Mouse (Mus musculus) forebrain, postnatal 0 days (tissue): Measurements from ENCODE around the gene Npff. TPM values are rescaled to one million over a fixed set of nuclear protein-coding genes. Genes with fewer than 3 reads are reported as not detected.

ENCODE experiments used
- ATAC-seq: fragments of 200-750 bp; cut with Nextera tagmentation; 2 replicates; pipeline ENCODE4 v1.8.0; 2017; ENCODE audit warnings: mild to moderate bottlenecking, moderate library complexity
- DNase-seq: peaks from one replicate; pipeline ENCODE4 v3.0.0-alpha.2; 2015
- H3K27ac ChIP-seq: fragments of 300-500 bp; sonication (generic); 2 replicates; pipeline ENCODE4 v1.5.1; 2014; ENCODE audit warnings: low read depth, mild to moderate bottlenecking, antibody characterized with exemption, low read length, moderate library complexity, mixed read lengths
- H3K27me3 ChIP-seq: fragments of 300-500 bp; sonication (generic); 2 replicates; pipeline ENCODE4 v1.6.1; 2014; ENCODE audit warnings: mild to moderate bottlenecking, low read length, mixed read lengths; ENCODE audit not compliant: insufficient read depth
- H3K36me3 ChIP-seq: fragments of 300-500 bp; sonication (generic); 2 replicates; pipeline ENCODE4 v1.6.1; 2014; ENCODE audit warnings: mild to moderate bottlenecking, moderate library complexity; ENCODE audit not compliant: insufficient read depth
- H3K4me1 ChIP-seq: fragments of 300-500 bp; sonication (generic); 2 replicates; pipeline ENCODE4 v1.6.1; 2014; ENCODE audit warnings: antibody characterized with exemption; ENCODE audit not compliant: insufficient read depth
- H3K4me2 ChIP-seq: fragments of 300-500 bp; sonication (generic); 2 replicates; pipeline ENCODE4 v1.6.1; 2014; ENCODE audit warnings: low read depth, mild to moderate bottlenecking, moderate library complexity
- H3K4me3 ChIP-seq: fragments of 300-500 bp; sonication (generic); 2 replicates; pipeline ENCODE4 v1.5.1; 2014; ENCODE audit warnings: low read depth, low read length, mixed read lengths
- H3K9ac ChIP-seq: fragments of 300-500 bp; sonication (generic); 2 replicates; pipeline ENCODE4 v1.6.1; 2014; ENCODE audit warnings: mild to moderate bottlenecking
- H3K9me3 ChIP-seq: fragments of 300-500 bp; sonication (generic); 2 replicates; pipeline ENCODE4 v1.6.1; 2016; ENCODE audit warnings: low read length
- CTCF ChIP-seq: sonication (generic); IDR thresholded peaks from 2 replicates; pipeline ENCODE4 v1.5.1; 2016; ENCODE audit warnings: antibody characterized with exemption, control low read depth, low read depth
- WGBS: fragments of 180-500 bp; shearing (Covaris S2); extraction: QIAGEN DNeasy Blood & Tissue Kit; methylation state at CpG from one replicate; pipeline ENCODE4 v1.1.7; 2014; 5-methylcytosine and 5-hydroxymethylcytosine counted together
- polyA plus RNA-seq: library from polyadenylated mRNA; unstranded; fragments of >200 nt; fragmentation: Nextera tagmentation; extraction: Ambion mirVana; gene quantifications from 2 replicates; pipeline ENCODE4 v1.2.1, GENCODE M21; 2015
- total RNA-seq: library from RNA; depleted of rRNA; stranded (reverse); fragments of >200 nt; gene quantifications from 2 replicates; pipeline ENCODE4 v1.2.3, GENCODE M21; 2014

Npff gene
- total and polyA plus RNA-seq, 2 experiments from 2014 or later: 1.5 to 3.1 TPM

DNA sequence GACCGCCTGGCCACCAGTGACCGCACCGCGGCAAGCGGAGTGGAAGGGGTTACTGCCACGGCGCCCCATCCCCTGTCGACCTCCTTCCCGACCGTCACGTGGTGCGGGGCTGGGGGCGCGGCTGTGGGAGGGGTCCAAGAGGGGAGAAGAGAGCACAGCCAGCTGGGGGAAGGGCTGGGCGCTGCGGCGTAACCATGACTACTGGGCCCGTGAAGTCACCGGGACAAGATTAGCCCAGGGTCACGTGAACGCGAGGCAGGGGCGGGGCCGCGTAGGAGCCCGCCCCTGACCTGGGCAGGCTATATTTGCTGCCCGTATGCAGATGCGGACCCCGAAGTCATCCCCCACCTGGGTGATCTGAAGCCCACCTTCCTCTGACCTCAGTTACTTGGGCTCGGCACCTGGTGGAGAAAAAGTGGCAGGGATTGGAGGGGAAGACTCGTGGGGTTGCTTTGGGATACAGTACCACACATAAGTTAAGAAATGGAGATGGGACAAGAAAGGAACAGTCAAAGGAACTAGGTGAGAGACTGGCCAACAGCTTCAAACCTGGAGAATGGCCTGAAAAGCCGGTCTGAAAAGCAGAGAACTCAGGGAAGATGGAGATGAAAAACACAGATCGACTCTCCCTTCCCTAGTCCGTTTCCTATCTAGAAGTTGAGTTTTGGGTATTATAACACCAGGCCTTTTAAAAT is 14.0 kb downstream of the Npff start:
- Histone ChIP-seq H3K9me3 (no peaks in the 10 kb centered on the region), H3K27me3 (no peaks in the 10 kb centered on the region), H3K36me3 (peaks cover 12% of the 10 kb centered on the region), H3K4me2 (peak overlapping the region; percentile 88), H3K27ac (peak overlapping the region; percentile 96), H3K4me3 (peak overlapping the region; percentile 66), H3K9ac (peak overlapping the region; percentile 83), H3K4me1 (peaks cover 33% of the 10 kb centered on the region)
- TF ChIP-seq CTCF: no peak; the same call in 1 of the 2 replicates
- ATAC-seq (peak; percentile 96), DNase-seq (peak; percentile 91)
- WGBS: 3% methylated on average over 34 of the region's 34 CpGs

DNA sequence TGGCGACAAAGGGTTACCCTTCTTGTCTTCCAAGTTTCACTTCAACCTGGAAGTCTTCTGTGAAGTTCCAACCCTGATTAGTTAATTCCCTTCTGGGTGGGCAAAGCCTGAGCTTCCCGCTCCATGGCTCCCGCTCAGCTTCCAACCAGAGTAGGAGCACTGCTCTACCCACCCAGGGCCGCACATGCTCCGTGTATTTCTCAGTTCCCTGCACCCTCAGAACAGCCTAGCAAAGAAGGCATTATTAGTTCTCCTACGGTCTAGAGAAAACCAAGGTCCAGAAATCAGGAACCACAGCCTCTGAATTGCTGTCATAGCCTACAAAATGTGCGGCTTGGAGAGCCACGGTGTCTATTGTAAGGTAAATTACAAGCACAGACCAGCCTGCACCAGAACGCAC is 14.6 kb downstream of the Npff start:
- Histone ChIP-seq H3K4me1 (peaks cover 27% of the 10 kb centered on the region), H3K36me3 (peaks cover 19% of the 10 kb centered on the region), H3K27me3 (no peaks in the 10 kb centered on the region), H3K27ac (peak overlapping the region; percentile 96), H3K4me2 (peak overlapping the region; percentile 88), H3K9ac (peak overlapping the region; percentile 83), H3K9me3 (no peaks in the 10 kb centered on the region), H3K4me3 (peak overlapping the region; percentile 66)
- no peak for TF ChIP-seq CTCF
- DNase-seq (peak; percentile 77), ATAC-seq (peak; percentile 87)
- 4% methylated on average over 9 of the region's 9 CpGs for WGBS

DNA sequence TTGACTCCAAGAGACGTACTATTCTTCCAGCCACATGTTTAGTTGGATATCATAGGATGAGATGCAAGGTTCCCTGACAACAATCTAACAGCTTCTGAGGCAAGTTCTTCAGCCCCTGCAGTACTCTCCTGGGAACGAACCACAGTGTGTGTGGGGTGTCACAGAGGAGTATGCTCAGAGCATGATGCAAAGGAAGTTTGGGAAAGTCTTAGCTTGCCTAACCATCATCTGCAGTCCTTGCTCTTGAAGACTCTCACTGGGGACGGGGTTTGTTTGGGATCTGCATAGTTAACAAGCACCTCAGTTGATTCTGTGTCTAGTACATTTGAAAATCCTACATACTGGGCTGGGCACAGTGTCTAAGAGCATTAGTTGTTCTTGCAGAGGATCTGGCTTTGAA is 16.4 kb downstream of the Npff start:
- ATAC-seq: no peak

DNA sequence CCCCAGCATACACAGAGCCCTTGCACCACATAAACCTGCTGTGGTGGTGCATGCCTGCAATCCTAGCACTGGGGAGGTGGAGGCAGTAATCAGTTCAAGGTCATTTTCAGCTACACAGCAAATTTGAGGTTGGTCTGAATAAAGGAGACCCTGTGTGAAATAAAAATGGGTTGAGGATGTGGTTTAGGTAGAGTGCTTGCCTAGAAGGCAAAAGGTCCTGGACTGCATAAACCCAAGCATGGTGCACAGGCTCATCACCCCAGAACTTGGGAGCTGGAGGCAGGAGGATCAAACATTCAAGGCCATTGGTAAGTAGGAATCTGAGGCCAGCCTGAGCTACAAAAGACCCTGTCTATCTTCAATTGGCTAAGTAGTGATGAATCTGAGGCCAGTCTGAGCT is 17.2 kb downstream of the Npff start:
- Histone ChIP-seq H3K4me1 (peaks cover 26% of the 10 kb centered on the region), H3K27me3 (no peaks in the 10 kb centered on the region), H3K9ac (no peak overlapping the region), H3K4me2 (no peak overlapping the region), H3K4me3 (no peak overlapping the region), H3K9me3 (no peaks in the 10 kb centered on the region), H3K27ac (no peak overlapping the region), H3K36me3 (peaks cover 44% of the 10 kb centered on the region)
- ATAC-seq (no peak), DNase-seq (no peak)
- no peak for TF ChIP-seq CTCF

More for the DNA sequence above, 16.4 kb downstream of the Npff start:
- DNase-seq: no peak
- Histone ChIP-seq H3K9me3 (no peaks in the 10 kb centered on the region), H3K27me3 (no peaks in the 10 kb centered on the region), H3K4me2 (no peak overlapping the region), H3K4me3 (no peak overlapping the region), H3K4me1 (peaks cover 26% of the 10 kb centered on the region), H3K9ac (no peak overlapping the region), H3K27ac (no peak overlapping the region), H3K36me3 (peaks cover 36% of the 10 kb centered on the region)
- 79% methylated on average over 3 of the region's 3 CpGs for WGBS
- no peak for TF ChIP-seq CTCF

DNA sequence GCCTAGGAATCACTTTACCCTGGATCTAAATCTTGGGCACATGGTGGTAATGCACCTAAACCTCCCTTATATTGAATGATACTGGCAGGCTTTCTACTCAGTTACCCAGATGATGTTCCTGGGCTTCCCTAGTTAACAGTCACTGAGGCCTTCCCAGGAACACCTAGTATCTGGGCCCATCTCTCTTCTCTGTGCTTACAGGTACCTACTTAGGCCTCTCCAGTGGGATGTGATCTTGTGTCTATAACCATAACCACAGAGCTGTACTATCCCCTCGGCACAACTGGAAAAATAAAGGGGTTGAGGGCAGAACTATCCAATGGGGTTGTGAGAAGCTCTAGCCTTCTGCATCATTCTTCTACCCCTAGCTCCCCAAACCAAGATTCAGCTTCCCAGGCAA is 17.9 kb downstream of the Npff start:
- H3K9me3 ChIP-seq: no peaks in the 10 kb centered on the region
- H3K27me3 ChIP-seq: no peaks in the 10 kb centered on the region
- H3K9ac ChIP-seq: no peak overlapping the region
- H3K4me3 ChIP-seq: no peak overlapping the region
- no peak for DNase-seq
- H3K4me1 ChIP-seq: peaks cover 26% of the 10 kb centered on the region
- TF ChIP-seq CTCF: no peak
- H3K27ac ChIP-seq: no peak overlapping the region
- no peak for ATAC-seq
- 85% methylated on average over 1 of the region's 1 CpGs for WGBS
- H3K4me2 ChIP-seq: no peak overlapping the region
- H3K36me3 ChIP-seq: peaks cover 51% of the 10 kb centered on the region

DNA sequence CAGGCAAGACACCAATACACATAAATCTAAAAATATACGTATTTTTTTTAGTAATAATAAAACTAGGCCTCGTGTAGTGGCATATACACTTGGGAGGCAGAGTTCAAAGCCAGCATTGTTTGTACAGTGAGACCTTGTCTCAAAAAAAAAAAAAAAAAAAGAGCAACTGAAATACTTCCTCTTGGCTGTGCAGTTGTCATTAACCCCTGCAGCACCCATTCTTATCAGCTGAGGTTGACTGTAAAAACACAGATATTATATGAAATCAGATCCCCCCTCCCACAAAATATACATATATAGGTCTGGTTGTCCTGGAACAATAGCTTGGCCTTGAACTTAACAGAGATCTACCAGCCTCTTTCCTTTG is 18.3 kb downstream of the Npff start:
- H3K27me3 ChIP-seq: no peaks in the 10 kb centered on the region
- no peaks in the 10 kb centered on the region for H3K9me3 ChIP-seq
- peaks cover 55% of the 10 kb centered on the region for H3K36me3 ChIP-seq
- DNase-seq: no peak
- no peak for TF ChIP-seq CTCF
- WGBS: 51% methylated on average over 2 of the region's 2 CpGs
- ATAC-seq: no peak
- H3K4me2 ChIP-seq: no peak overlapping the region
- H3K4me1 ChIP-seq: peaks cover 21% of the 10 kb centered on the region
- no peak overlapping the region for H3K9ac ChIP-seq
- H3K27ac ChIP-seq: no peak overlapping the region
- no peak overlapping the region for H3K4me3 ChIP-seq

DNA sequence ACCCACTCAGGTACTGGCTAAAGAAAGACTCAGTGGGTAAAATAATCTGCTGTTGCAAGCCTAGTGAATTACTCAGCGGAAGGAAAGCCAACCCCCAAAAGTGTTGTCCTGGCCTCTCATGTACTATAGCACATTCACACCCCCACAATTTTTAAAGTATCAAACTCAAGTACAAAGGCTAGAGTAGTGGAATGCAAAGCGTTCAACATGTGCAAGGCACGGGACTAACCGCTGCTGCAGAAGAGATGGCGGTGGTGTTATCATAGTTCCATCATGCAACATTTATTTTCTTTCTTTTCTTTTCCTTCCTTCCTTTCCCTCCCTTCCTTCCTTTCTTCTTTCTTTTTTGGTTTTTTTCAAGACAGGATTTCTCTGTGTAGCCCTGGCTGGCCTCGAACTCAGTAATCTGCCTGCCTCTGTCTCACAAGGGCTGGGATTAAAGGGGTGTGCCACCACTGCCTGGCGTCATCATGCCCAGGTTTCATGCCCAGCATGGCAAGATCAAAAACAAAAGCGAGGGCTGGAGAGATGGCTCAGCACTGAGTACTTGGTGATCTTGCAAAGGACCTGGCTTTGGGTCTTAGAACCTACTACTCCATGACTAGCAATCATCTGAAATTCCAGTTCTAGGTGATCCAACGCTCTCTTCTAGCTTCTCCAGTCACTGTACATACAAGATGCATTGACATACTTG is 18.8 kb downstream of the Npff start:
- Histone ChIP-seq H3K9me3 (no peaks in the 10 kb centered on the region), H3K27ac (no peak overlapping the region), H3K9ac (no peak overlapping the region), H3K4me1 (peaks cover 16% of the 10 kb centered on the region), H3K4me3 (no peak overlapping the region), H3K27me3 (no peaks in the 10 kb centered on the region), H3K4me2 (no peak overlapping the region), H3K36me3 (peaks cover 61% of the 10 kb centered on the region)
- no peak for TF ChIP-seq CTCF
- ATAC-seq: no peak
- WGBS: 86% methylated on average over 9 of the region's 9 CpGs
- DNase-seq: no peak
